Mouse (Mus musculus): ENCODE measurements around the gene Nostrin. TPM values are rescaled to one million over a fixed set of nuclear protein-coding genes. Genes with fewer than 3 reads are reported as not detected.

Gene Nostrin
- total and polyA plus RNA-seq, 2 experiments from 2014 or later, result 6.9 to 7.7 TPM

- no peaks in the 10 kb centered on the region for H3K4me1 ChIP-seq (ENCODE audit: control insufficient read depth, insufficient read depth)
- H3K27me3 ChIP-seq (ENCODE audit: control insufficient read depth, insufficient read depth, low read length), result no peaks in the 10 kb centered on the region
- H3K36me3 ChIP-seq (replicated peaks; ENCODE audit: control insufficient read depth, insufficient read depth, low read length), result no peaks in the 10 kb centered on the region
- no peak for TF ChIP-seq EP300 (IDR thresholded peaks at IDR 0.05; ENCODE audit: low read depth)
- no peak for TF ChIP-seq CTCF (IDR thresholded peaks at IDR 0.05; ENCODE audit: low read depth)
- no peak overlapping the region for H3K27ac ChIP-seq (ENCODE audit: low read depth)
- H3K9ac ChIP-seq (replicated peaks; ENCODE audit: low read depth, low read length), result no peak overlapping the region
- no peak overlapping the region for H3K4me2 ChIP-seq (ENCODE audit: low read depth, low read length)
- no peak for ATAC-seq (ENCODE audit: insufficient read depth, low read depth)
- H3K9me3 ChIP-seq (replicated peaks; ENCODE audit: control insufficient read depth, low read length), result no peaks in the 10 kb centered on the region
- no peak overlapping the region for H3K4me3 ChIP-seq (ENCODE audit: low read depth, low read length)
- no peak for DNase-seq (ENCODE audit: low spot score)
- 61% methylated on average over 5 of the region's 5 CpGs for WGBS
Observed at GRCm38 (mm10) chr2:69150841-69151240, 15.2 kb downstream of the Nostrin start.

- DNase-seq (ENCODE audit: low spot score) (no peak), ATAC-seq (ENCODE audit: insufficient read depth, low read depth) (no peak)
- H3K9ac ChIP-seq (replicated peaks; ENCODE audit: low read depth, low read length), result no peak overlapping the region
- H3K36me3 ChIP-seq (replicated peaks; ENCODE audit: control insufficient read depth, insufficient read depth, low read length), result no peaks in the 10 kb centered on the region
- no peak for TF ChIP-seq CTCF (IDR thresholded peaks at IDR 0.05; ENCODE audit: low read depth)
- no peak for TF ChIP-seq EP300 (IDR thresholded peaks at IDR 0.05; ENCODE audit: low read depth)
- H3K4me2 ChIP-seq (ENCODE audit: low read depth, low read length), result no peak overlapping the region
- H3K27me3 ChIP-seq (ENCODE audit: control insufficient read depth, insufficient read depth, low read length), result no peaks in the 10 kb centered on the region
- no peaks in the 10 kb centered on the region for H3K9me3 ChIP-seq (replicated peaks; ENCODE audit: control insufficient read depth, low read length)
- no peaks in the 10 kb centered on the region for H3K4me1 ChIP-seq (ENCODE audit: control insufficient read depth, insufficient read depth)
- WGBS, result 72% methylated on average over 3 of the region's 3 CpGs
- no peak overlapping the region for H3K4me3 ChIP-seq (ENCODE audit: low read depth, low read length)
- H3K27ac ChIP-seq (ENCODE audit: low read depth), result no peak overlapping the region
Observed at GRCm38 (mm10) chr2:69155861-69156260, 20.3 kb downstream of the Nostrin start.

DNA sequence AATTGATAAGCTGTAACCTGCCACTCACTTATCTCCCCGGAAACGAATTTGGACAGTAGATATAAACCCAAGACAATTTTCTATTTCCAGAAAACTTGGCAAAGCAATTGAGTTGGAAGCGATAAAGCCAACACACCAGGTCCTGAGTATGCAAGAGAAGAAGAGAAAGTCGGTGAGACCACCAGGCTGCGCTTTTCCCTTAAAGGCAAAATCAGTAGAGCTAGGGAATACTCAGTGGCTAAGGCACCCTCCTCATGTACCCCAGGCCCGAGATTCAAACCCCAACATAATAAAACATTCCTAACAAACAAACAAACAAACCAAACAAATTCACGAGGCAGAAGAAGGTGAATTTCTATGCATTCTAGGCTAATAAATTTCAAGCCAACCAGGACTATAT, 20.7 kb downstream of the Nostrin start:
- Histone ChIP-seq H3K9ac (replicated peaks; ENCODE audit: low read depth, low read length) (no peak overlapping the region), H3K4me2 (ENCODE audit: low read depth, low read length) (no peak overlapping the region), H3K9me3 (replicated peaks; ENCODE audit: control insufficient read depth, low read length) (no peaks in the 10 kb centered on the region), H3K36me3 (replicated peaks; ENCODE audit: control insufficient read depth, insufficient read depth, low read length) (no peaks in the 10 kb centered on the region), H3K27me3 (ENCODE audit: control insufficient read depth, insufficient read depth, low read length) (no peaks in the 10 kb centered on the region), H3K4me1 (ENCODE audit: control insufficient read depth, insufficient read depth) (no peaks in the 10 kb centered on the region), H3K4me3 (ENCODE audit: low read depth, low read length) (no peak overlapping the region), H3K27ac (ENCODE audit: low read depth) (no peak overlapping the region)
- DNase-seq (ENCODE audit: low spot score), result no peak
- no peak for TF ChIP-seq EP300 (IDR thresholded peaks at IDR 0.05; ENCODE audit: low read depth)
- TF ChIP-seq CTCF (IDR thresholded peaks at IDR 0.05; ENCODE audit: low read depth), result no peak
- no peak for ATAC-seq (ENCODE audit: insufficient read depth, low read depth)
- WGBS, result 46% methylated on average over 7 of the region's 7 CpGs

DNA sequence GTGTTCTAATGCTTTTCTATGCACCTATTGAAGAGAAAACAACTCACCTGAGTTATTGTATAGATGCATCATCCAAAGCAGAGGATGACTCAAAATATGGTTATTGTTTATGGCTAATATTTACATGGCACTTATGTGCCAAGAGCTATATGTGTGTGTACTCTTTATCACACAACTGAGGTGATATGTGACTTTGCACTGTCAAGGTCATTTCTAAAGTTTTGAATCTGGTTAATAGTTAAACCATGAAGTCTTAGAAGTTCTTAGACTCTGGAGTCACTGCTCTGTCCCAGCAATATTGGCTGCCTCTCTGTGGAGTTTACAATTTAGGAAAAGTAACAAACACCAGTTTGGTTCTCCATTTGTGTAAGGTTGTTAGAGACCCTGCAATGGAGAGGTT, 23.3 kb downstream of the Nostrin start:
- no peaks in the 10 kb centered on the region for H3K27me3 ChIP-seq (ENCODE audit: control insufficient read depth, insufficient read depth, low read length)
- H3K4me2 ChIP-seq (ENCODE audit: low read depth, low read length), result no peak overlapping the region
- no peak overlapping the region for H3K9ac ChIP-seq (replicated peaks; ENCODE audit: low read depth, low read length)
- no peaks in the 10 kb centered on the region for H3K9me3 ChIP-seq (replicated peaks; ENCODE audit: control insufficient read depth, low read length)
- H3K27ac ChIP-seq (ENCODE audit: low read depth), result no peak overlapping the region
- ATAC-seq (ENCODE audit: insufficient read depth, low read depth) (no peak), DNase-seq (ENCODE audit: low spot score) (no peak)
- TF ChIP-seq CTCF (IDR thresholded peaks at IDR 0.05; ENCODE audit: low read depth), result no peak
- TF ChIP-seq EP300 (IDR thresholded peaks at IDR 0.05; ENCODE audit: low read depth), result no peak
- no peak overlapping the region for H3K4me3 ChIP-seq (ENCODE audit: low read depth, low read length)
- no peaks in the 10 kb centered on the region for H3K36me3 ChIP-seq (replicated peaks; ENCODE audit: control insufficient read depth, insufficient read depth, low read length)
- H3K4me1 ChIP-seq (ENCODE audit: control insufficient read depth, insufficient read depth), result no peaks in the 10 kb centered on the region; the same call in 1 of the 2 replicates

GRCm38 (mm10) chr2:69170395-69171077, 34.9 kb downstream of the Nostrin start:
- Histone ChIP-seq H3K4me2 (ENCODE audit: low read depth, low read length) (no peak overlapping the region), H3K9ac (replicated peaks; ENCODE audit: low read depth, low read length) (no peak overlapping the region), H3K27ac (ENCODE audit: low read depth) (no peak overlapping the region), H3K9me3 (replicated peaks; ENCODE audit: control insufficient read depth, low read length) (no peaks in the 10 kb centered on the region; the same call in 1 of the 2 replicates), H3K4me1 (ENCODE audit: control insufficient read depth, insufficient read depth) (no peaks in the 10 kb centered on the region), H3K36me3 (replicated peaks; ENCODE audit: control insufficient read depth, insufficient read depth, low read length) (0 out of 2 replicates have a peak, but pooled peaks cover 2% of the 10 kb centered on the region), H3K4me3 (ENCODE audit: low read depth, low read length) (no peak overlapping the region), H3K27me3 (ENCODE audit: control insufficient read depth, insufficient read depth, low read length) (no peaks in the 10 kb centered on the region)
- no peak for ATAC-seq (ENCODE audit: insufficient read depth, low read depth)
- WGBS, result 71% methylated on average over 9 of the region's 9 CpGs
- TF ChIP-seq EP300 (IDR thresholded peaks at IDR 0.05; ENCODE audit: low read depth), result no peak
- no peak for TF ChIP-seq CTCF (IDR thresholded peaks at IDR 0.05; ENCODE audit: low read depth)
- DNase-seq (ENCODE audit: low spot score), result no peak

DNA sequence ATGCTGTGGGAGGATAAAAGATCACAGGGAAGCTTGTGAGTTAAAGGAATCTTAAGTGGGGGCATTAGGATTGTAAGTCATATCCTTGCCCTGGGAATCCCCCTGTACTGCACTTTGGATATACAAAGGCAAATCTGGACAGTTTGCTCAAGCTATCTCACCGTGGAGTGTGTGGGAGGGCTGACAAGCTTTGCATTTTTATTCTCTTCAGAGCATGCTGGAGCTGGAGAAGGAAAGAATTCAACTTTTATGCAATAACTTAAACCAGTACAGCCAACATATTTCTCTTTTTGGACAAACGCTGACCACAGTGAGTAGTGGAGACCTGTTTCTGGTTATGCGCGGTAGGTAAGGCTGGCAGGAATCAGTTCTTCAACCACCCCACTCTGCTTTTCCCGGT, 39.7 kb downstream of the Nostrin start:
- TF ChIP-seq CTCF (IDR thresholded peaks at IDR 0.05; ENCODE audit: low read depth) (no peak), EP300 (IDR thresholded peaks at IDR 0.05; ENCODE audit: low read depth) (no peak)
- Histone ChIP-seq H3K4me3 (ENCODE audit: low read depth, low read length) (no peak overlapping the region), H3K4me2 (ENCODE audit: low read depth, low read length) (no peak overlapping the region), H3K9me3 (replicated peaks; ENCODE audit: control insufficient read depth, low read length) (no peaks in the 10 kb centered on the region; the same call in 1 of the 2 replicates), H3K27me3 (ENCODE audit: control insufficient read depth, insufficient read depth, low read length) (no peaks in the 10 kb centered on the region), H3K9ac (replicated peaks; ENCODE audit: low read depth, low read length) (no peak overlapping the region), H3K36me3 (replicated peaks; ENCODE audit: control insufficient read depth, insufficient read depth, low read length) (0 out of 2 replicates have a peak, but pooled peaks cover 2% of the 10 kb centered on the region), H3K27ac (ENCODE audit: low read depth) (no peak overlapping the region), H3K4me1 (ENCODE audit: control insufficient read depth, insufficient read depth) (no peaks in the 10 kb centered on the region)
- DNase-seq (ENCODE audit: low spot score), result no peak
- no peak for ATAC-seq (ENCODE audit: insufficient read depth, low read depth)
- WGBS, result 79% methylated on average over 5 of the region's 5 CpGs

All from heart, postnatal 0 days (tissue).